Mouse (Mus musculus): Measurements from ENCODE around the gene Dtx1. TPM values are rescaled to one million over a fixed set of nuclear protein-coding genes. Genes with fewer than 3 reads are reported as not detected.
A peak's percentile ranks its signal among the peaks of the same experiment; 100 is the strongest.

Gene Dtx1
- polyA plus RNA-seq, 1 experiment from 2014 or later: 2.8 TPM

DNA sequence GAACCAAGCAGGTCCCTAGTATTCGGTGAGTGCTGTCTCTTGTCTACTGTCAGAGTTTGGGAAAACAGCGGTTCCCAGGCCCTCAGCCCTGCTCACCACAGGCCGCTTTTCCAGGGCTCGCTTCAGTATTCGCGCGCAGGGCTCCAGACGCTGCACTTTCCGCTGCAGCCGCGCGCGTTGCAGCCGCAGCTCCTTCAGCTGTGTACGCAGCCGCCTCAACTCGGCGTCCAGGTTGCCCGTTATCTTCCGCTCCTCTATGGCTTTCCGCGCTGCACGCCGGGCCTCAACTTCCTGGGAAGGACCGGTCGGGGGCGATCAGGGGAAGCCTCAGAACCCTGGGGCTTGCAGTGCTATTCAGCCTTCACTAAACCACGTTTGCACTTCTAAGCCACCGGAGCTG lies 80.6 kb downstream of the Dtx1 start:
- Histone ChIP-seq H3K4me2 (peak overlapping the region; percentile 39; the same call in 1 of the 2 replicates), H3K4me3 (ENCODE audit: low read depth, low read length) (no peak overlapping the region), H3K9me3 (ENCODE audit: low read depth, low read length) (no peaks in the 10 kb centered on the region; the same call in 1 of the 2 replicates), H3K27ac (ENCODE audit: low read depth) (no peak overlapping the region), H3K36me3 (ENCODE audit: insufficient read depth) (peaks cover 21% of the 10 kb centered on the region), H3K4me1 (ENCODE audit: insufficient read depth) (no peaks in the 10 kb centered on the region), H3K9ac (no peak overlapping the region), H3K27me3 (ENCODE audit: insufficient read depth, low read length) (peaks cover 6% of the 10 kb centered on the region; the same call in 1 of the 2 replicates)
- 10% methylated on average over 29 of the region's 29 CpGs for WGBS
- TF ChIP-seq CTCF (IDR thresholded peaks at IDR 0.05; ENCODE audit: low read depth): no peak
- DNase-seq (peak; percentile 22), ATAC-seq (ENCODE audit: insufficient read depth) (no peak)

Other genes with a start within 250 kb of the Dtx1 start
- gene Sdsl, start 239.1 kb downstream of the Dtx1 start, polyA plus RNA-seq (2014; fragmentation: Nextera tagmentation; extraction: Ambion mirVana): 3.3 and 4.7 TPM in 2 replicates
- not detected in 2 replicates for gene Sds, start 235.4 kb downstream of the Dtx1 start, polyA plus RNA-seq (2014; fragmentation: Nextera tagmentation; extraction: Ambion mirVana)
- 46.3 and 49.6 TPM in 2 replicates for gene Plbd2, start 208.3 kb downstream of the Dtx1 start, polyA plus RNA-seq (2014; fragmentation: Nextera tagmentation; extraction: Ambion mirVana)
- 2.7 and 3.6 TPM in 2 replicates for gene Slc8b1, start 200.8 kb downstream of the Dtx1 start, polyA plus RNA-seq (2014; fragmentation: Nextera tagmentation; extraction: Ambion mirVana)
- 16.5 and 17.0 TPM in 2 replicates for gene Tpcn1, start 123.3 kb downstream of the Dtx1 start, polyA plus RNA-seq (2014; fragmentation: Nextera tagmentation; extraction: Ambion mirVana)
- 0.35 and 0.37 TPM in 2 replicates for gene Iqcd, start 122.9 kb downstream of the Dtx1 start, polyA plus RNA-seq (2014; fragmentation: Nextera tagmentation; extraction: Ambion mirVana)
- 7.2 and 9.5 TPM in 2 replicates for gene Rita1, start 99.3 kb downstream of the Dtx1 start, polyA plus RNA-seq (2014; fragmentation: Nextera tagmentation; extraction: Ambion mirVana)
- 31.5 and 37.2 TPM in 2 replicates for gene Ddx54, start 99.2 kb downstream of the Dtx1 start, polyA plus RNA-seq (2014; fragmentation: Nextera tagmentation; extraction: Ambion mirVana)
- gene Cfap73, start 77.7 kb downstream of the Dtx1 start, polyA plus RNA-seq (2014; fragmentation: Nextera tagmentation; extraction: Ambion mirVana): not detected in 2 replicates
- 0.15 TPM in 1 of 2 replicates, not detected in the other for gene Rasal1, start 63.1 kb downstream of the Dtx1 start, polyA plus RNA-seq (2014; fragmentation: Nextera tagmentation; extraction: Ambion mirVana)
- gene Oas2, start 37.9 kb upstream of the Dtx1 start, polyA plus RNA-seq (2014; fragmentation: Nextera tagmentation; extraction: Ambion mirVana): 0.28 and 0.57 TPM in 2 replicates
- 0.05 and 0.07 TPM in 2 replicates for gene Oas3, start 65.7 kb upstream of the Dtx1 start, polyA plus RNA-seq (2014; fragmentation: Nextera tagmentation; extraction: Ambion mirVana)
- gene Oas1e, start 83.6 kb upstream of the Dtx1 start, polyA plus RNA-seq (2014; fragmentation: Nextera tagmentation; extraction: Ambion mirVana): not detected in 2 replicates
- 0.32 and 0.68 TPM in 2 replicates for gene Oas1c, start 100.6 kb upstream of the Dtx1 start, polyA plus RNA-seq (2014; fragmentation: Nextera tagmentation; extraction: Ambion mirVana)
- gene Oas1f, start 135.4 kb upstream of the Dtx1 start, polyA plus RNA-seq (2014; fragmentation: Nextera tagmentation; extraction: Ambion mirVana): not detected in 2 replicates
- gene Oas1h, start 149.5 kb upstream of the Dtx1 start, polyA plus RNA-seq (2014; fragmentation: Nextera tagmentation; extraction: Ambion mirVana): not detected in 2 replicates
- gene Oas1g, start 175.7 kb upstream of the Dtx1 start, polyA plus RNA-seq (2014; fragmentation: Nextera tagmentation; extraction: Ambion mirVana): 0.20 TPM in 1 of 2 replicates, not detected in the other
- gene Oas1a, start 195.6 kb upstream of the Dtx1 start, polyA plus RNA-seq (2014; fragmentation: Nextera tagmentation; extraction: Ambion mirVana): 1.4 and 1.8 TPM in 2 replicates
- gene Oas1d, start 202.6 kb upstream of the Dtx1 start, polyA plus RNA-seq (2014; fragmentation: Nextera tagmentation; extraction: Ambion mirVana): not detected in 2 replicates